Mouse (Mus musculus) left cerebral cortex, adult 9 months (tissue): ENCODE results near the gene Pes1.
"Not testable (repeated sequence)": the region's sequence is repeated elsewhere in the genome, so short reads cannot be mapped to it uniquely, and the experiment has no call there.

Source experiments
- DNase-seq, 2 experiments: peaks; one replicate each; pipeline ENCODE4 v3.0.0; 2022; ENCODE audit warnings: low spot score in 2 of 2

Gene Pes1

DNA sequence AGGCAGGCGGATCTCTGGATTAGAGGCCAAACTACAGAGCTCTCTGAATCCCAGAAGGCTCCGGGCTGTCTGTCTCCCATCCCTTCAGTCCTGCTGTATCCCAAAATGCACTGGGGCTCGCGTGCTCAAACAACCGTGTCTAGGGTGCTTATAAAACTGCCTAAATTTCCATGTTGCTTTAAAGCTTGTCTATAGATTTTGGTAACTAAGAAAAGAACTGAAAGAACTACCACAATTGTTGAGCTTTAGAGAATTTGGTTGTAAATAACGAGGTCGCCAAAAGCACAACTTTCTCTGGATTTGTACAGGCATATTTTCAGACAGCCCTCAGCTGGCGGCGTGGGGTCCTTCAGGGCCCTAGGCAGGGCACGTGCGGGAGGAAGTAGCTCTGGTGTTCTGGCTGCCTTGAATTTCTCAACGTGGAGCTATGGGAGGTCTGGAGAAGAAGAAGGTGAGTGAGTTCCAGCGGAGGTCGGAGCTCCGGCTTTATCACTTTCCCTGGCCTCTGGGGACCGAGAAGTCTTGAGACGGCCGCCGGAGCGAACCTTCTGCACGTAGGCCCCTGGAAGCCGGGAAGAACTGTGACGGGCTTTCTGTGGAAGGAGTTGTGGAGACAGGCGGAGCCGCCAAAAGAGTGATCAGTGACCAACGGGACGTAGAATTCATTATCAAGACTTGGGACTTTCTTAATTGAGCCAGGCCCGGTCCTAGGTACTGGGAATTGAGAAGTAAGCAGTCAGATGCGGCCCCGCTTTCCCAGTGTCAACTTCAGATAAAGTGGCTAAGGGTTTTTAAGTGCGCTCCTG, at the start of gene Pes1:
TSS of gene Pes1 (plus strand) at position 366 of the 806 bp plus-strand sequence.
- DNase-seq = peak; percentile 69 to 87

- DNase-seq = peak in 1 of 2 experiments; percentile 84
Observed at GRCm38 (mm10) chr11:3914109-3914840, 49.5 kb upstream of the Pes1 start, which contains the start of gene Slc35e4. Slc35e4 (minus strand) TSS chr11:3914664.

- DNase-seq = no peak
Observed at GRCm38 (mm10) chr11:3918738-3919137, 45.0 kb upstream of the Pes1 start.

DNA sequence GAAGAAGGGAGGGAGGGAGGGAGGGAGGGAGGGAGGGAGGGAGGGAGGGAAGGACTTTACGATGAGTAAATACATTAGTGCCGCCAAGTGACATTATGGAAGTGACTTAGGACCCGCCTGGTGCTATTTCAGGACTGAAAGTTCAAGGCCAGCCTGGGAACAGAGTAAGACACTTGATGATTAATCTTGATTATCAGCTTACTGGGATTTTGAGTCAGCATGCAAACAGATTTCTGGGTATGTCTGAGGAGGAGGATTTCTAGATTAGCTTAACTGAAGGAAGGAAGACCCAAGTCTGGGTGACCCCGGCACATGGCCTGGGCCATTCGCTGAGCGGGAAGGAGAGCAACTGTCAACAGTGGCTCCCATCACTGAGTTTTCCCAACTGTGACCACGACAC, 43.3 kb upstream of the Pes1 start:
- no peak for DNase-seq

DNA sequence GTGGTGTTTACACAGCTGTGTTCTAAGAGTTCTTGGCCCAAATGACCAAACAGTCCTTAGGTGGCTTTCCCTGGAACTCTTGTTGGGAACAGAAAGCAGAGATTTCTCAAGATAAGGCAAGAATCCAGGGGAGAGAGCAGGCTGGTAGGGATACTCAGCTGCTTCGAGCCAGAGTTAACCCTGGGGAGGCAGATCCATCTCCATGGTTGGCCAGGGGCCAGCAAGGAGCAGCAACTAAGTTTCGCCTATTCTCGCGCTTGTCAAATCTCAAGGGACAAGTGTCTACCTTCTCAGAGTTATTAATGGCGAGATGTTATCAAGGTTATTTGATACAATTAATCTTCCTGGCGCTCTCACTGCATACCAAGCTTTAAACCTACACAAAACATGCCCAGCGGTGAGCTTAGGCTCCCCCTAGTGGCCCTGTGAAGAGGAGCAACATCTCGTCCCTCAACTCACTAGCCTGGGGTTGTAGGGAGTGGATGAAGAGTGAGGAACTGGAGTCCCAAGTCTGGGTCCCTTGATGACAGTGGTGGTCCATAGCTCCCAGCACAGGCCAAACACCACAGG, 42.4 kb upstream of the Pes1 start:
- DNase-seq = peak in 1 of 2 experiments; percentile 71

DNA sequence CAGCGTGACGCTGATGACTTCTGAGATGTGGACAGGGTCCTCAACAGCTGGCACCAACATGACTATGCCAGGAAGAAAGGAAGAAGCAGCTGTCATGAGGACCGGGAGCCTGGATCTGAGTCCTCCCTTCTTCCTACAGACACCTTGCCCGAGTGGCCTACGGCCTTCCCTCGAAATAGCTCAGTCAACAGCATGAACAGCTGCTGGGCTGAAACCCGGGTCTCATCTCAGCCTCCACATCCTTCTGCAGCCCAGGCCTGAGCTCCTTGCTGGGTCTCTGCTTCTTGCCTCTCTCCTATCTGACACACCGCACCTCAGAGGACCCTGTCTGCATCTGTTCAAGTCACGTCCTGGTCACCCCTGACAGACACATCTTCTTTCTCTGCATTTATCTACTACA, 41.7 kb upstream of the Pes1 start:
- no peak for DNase-seq

GRCm38 (mm10) chr11:3922731-3923130, 41.0 kb upstream of the Pes1 start:
- no peak for DNase-seq

DNA sequence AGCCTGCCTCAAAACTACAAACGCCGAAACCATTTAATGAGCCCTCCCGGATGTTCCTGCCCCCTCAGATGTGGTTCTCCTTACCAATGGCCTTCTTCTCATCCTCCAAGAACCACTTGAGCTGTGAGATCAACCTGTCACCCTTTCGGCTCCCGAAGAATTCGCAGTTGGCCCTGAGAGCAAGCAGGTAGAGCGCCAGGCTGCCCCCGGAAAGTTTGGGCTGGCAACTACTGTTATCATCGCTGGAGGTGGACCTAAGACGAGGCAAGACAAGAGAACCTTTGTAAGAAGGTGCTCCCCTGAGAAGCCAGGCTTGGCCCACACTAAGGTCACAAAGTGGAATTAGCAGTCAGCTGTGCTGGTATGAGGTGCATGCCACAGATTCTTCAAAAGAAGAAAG, 37.9 kb upstream of the Pes1 start:
- no peak for DNase-seq

- DNase-seq = no peak
Observed at GRCm38 (mm10) chr11:3930019-3930418, 33.8 kb upstream of the Pes1 start.

GRCm38 (mm10) chr11:3930931-3931330, 32.8 kb upstream of the Pes1 start:
- no peak for DNase-seq

GRCm38 (mm10) chr11:3931511-3932211, 32.1 kb upstream of the Pes1 start, which contains the start of gene Tcn2:
Tcn2 (minus strand) TSS chr11:3932159.
- peak in 1 of 2 experiments; percentile 63 for DNase-seq

- DNase-seq = no peak
Observed at GRCm38 (mm10) chr11:3933756-3934285, 30.0 kb upstream of the Pes1 start.

DNA sequence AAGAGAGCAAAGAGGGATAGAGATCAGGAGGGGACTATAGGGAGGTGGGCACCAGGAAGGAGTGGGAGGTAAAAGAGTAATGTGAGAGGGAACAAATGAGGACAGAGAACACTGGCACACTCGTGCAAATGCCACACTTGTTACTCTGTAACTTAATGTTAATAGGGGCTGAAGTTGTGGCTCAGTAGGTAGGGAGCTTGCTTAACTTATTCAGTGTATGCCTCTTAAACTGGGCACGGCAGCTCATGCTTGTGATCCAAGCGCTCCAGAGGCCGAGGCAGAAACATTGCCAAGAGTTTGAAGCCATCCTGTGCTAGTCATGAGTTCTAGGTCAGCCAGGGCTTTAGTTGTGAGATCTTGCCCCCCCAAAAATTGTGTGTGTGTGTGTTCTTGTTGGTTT, 28.6 kb upstream of the Pes1 start:
- no peak for DNase-seq

- no peak for DNase-seq
Observed at GRCm38 (mm10) chr11:3936318-3936717, 27.5 kb upstream of the Pes1 start.

DNA sequence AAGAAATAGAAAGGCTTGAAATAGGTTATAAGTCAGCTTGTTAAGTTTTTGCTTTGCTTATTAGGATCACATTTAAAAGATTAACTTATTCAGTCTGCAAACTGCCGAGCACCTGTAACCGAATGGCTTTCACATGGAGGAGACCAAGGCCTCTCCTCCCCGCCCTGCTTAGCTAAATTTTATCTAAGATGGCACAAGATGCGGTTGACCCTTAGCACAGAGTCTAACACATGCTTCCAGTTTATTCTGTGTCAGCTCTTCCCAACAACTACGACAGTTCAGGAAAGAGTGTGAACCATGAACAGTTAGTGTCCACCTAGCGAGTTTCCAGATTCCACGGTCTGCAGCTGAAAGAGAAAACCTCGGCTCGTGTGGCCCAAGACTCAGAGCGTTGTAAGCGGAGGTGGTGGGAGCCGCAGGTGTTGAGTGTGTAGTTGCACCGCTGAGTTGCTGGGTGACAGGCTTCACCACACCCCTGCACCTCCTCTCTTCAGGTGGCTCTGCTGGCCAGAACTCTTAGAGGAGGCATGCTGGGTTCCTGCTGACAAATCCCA, 26.4 kb upstream of the Pes1 start:
- no peak for DNase-seq

DNA sequence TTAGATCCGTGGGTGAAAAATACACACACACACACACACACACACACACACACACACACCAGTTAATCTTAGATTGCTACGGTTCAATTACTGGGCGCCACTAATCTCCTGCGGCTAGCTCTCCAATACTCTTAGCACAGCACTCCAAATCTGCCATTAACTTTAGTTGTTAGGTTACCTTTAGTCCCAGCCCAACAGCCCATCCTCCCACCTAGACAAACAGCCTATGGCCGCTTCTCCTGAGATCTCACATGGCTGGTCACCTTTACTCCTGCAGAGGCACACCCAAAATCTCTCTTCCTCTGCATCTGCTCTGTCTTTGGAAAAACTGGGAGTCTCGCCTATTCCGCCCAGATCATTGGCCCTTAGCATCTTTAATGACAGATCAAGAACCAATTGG, 22.4 kb upstream of the Pes1 start:
- DNase-seq = no peak

- no peak for DNase-seq
Observed at GRCm38 (mm10) chr11:3946386-3946785, 17.4 kb upstream of the Pes1 start.

GRCm38 (mm10) chr11:3954876-3955275, 8.9 kb upstream of the Pes1 start:
- not testable (repeated sequence) for DNase-seq

- not testable (repeated sequence) for DNase-seq
Observed at GRCm38 (mm10) chr11:3955371-3955770, 8.4 kb upstream of the Pes1 start.

GRCm38 (mm10) chr11:3960901-3961300, 2.9 kb upstream of the Pes1 start:
- no peak for DNase-seq

DNA sequence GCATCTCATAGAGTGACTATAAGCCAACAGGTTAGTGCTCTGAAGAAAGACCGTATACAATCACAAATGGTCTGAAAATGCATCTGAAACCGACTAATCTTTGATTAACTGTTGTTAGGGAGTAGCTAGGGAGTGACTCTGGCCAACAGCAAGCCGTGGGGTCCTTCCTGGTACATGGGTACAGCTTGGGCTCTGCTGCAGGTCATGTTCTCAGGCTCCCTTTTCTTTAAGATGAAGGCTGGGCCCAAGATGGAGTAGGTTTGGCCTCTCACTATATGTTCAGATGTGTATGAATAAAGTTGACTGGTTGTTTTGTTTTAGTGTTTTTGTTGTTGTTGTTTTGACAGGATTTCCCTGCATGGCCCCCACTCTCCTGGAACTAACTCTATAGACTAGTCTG, 2.0 kb upstream of the Pes1 start:
- DNase-seq = no peak
